Mouse (Mus musculus): ENCODE data around the gene Zfyve16.

Gene Zfyve16

DNA sequence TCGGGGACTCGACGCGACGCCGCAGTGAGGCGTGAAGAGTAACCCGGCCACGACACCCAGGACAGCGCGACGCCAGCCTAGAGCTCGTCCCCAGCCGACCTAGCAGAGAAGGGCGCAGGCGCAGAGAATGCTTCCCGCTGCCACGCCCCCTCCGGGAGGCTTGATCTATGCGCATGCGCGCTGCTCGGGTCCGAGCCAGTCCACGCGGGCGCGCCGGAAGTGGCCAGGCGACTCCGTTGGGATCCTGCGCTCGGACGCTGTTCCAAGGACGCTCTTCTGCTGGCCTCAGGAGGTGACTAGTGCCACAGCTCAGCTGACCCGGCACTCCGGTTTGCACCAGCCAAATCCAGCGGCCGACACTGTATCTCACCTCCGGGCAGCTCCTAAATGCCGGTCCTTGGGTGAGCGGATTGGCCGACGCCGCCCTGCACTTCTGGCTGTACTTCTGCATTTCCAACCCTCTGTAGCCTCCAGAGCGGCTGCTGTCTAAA, at the start of gene Zfyve16:
Zfyve16 (minus strand) TSS at position 148 of the 491 bp plus-strand sequence.
- peak; percentile 92 to 94 for DNase-seq (ENCODE audit: low spot score in 2 of 2)

- DNase-seq (ENCODE audit: low spot score in 2 of 2) = no peak
Measured at GRCm38 (mm10) chr13:92578210-92578609, 47.5 kb upstream of the Zfyve16 start.

- DNase-seq (ENCODE audit: low spot score in 2 of 2) = no peak
Measured at GRCm38 (mm10) chr13:92576688-92577087, 46.0 kb upstream of the Zfyve16 start.

- no peak for DNase-seq (ENCODE audit: low spot score in 2 of 2)
Measured at GRCm38 (mm10) chr13:92576072-92576471, 45.4 kb upstream of the Zfyve16 start, which contains the start of gene Spz1. Gene Spz1 (minus strand): TSS chr13:92576172.

DNA sequence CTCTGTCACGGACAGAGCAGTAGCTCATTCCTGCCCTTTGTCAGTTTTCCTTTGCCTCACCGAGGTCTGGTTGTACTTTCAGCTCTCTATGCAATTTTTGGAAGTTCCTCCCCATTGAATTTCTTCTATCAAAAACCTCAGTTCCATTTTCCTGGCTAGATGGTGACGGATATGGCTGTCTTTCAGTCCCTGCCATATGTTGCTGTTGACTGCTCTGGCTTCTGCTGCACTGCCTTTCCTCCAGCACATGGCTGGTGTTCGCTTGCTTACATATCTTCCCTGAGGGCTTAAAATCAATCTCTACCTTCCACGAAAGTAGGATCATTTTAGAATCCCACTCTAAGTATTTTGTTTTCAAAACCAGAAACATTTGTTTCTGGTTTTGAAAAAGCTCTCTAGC, 28.8 kb upstream of the Zfyve16 start:
- DNase-seq (ENCODE audit: low spot score in 2 of 2) = no peak

GRCm38 (mm10) chr13:92557229-92557628, 26.6 kb upstream of the Zfyve16 start:
- DNase-seq (ENCODE audit: low spot score in 2 of 2) = no peak

DNA sequence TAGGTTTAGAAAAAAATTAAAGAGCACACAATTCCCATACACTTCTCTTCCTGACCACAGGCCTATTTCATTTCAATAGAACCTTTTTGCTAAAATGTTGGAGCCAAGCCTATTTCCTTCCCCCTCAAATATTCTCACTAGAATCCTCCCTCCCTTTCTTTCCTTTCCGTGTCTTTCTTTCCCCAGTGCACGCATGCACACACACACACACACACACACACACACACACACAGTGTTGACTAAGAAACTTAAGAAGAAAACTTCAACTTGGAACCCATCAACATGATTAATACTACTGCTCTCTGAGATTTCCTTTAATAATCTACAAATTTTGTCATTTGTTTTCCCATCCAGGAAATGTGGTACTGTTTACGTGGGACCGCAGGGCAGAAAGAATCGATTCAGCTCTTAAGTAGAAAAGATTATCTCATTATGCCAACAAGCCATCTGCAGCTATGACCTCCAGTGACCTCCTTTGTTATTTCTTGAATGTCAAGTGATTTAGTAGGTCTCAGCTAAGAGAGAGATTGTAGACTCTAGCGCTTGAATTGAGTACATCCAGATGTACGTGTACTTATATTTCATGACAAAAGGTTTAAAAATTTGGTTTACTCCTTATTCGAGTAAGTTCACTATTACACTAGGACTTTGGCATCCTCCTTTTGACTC, 25.9 kb upstream of the Zfyve16 start:
- no peak for DNase-seq (ENCODE audit: low spot score in 2 of 2)

- DNase-seq (ENCODE audit: low spot score in 2 of 2) = no peak
Measured at GRCm38 (mm10) chr13:92547093-92547492, 16.4 kb upstream of the Zfyve16 start.

GRCm38 (mm10) chr13:92540997-92541396, 10.3 kb upstream of the Zfyve16 start:
- no peak for DNase-seq (ENCODE audit: low spot score in 2 of 2)

DNA sequence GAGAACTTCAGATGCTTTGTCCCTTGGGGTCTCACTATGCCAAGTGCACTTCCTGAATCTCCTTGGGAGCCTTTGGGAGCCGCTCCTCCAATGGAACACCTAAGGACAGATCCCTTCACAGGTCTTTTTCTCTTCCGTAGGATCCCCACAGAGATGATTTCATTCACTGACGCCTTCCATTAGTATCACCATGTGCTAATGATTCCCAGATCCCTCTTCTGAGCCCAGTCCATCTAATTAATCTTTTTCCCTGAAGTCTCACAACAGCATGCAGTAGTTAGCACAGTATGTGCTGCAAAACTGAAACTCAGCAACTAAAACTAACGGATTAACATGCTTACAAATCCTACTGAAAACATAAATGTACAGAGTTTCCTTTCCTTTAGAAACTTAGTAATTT, 8.5 kb upstream of the Zfyve16 start:
- no peak for DNase-seq (ENCODE audit: low spot score in 2 of 2)

- DNase-seq (ENCODE audit: low spot score in 2 of 2) = no peak
Measured at GRCm38 (mm10) chr13:92533801-92534200, 3.1 kb upstream of the Zfyve16 start.

GRCm38 (mm10) chr13:92532216-92532615, 1.5 kb upstream of the Zfyve16 start:
- DNase-seq (ENCODE audit: low spot score in 2 of 2) = no peak

- no peak for DNase-seq (ENCODE audit: low spot score in 2 of 2)
Measured at GRCm38 (mm10) chr13:92531237-92531636, 569 bp upstream of the Zfyve16 start.

DNA sequence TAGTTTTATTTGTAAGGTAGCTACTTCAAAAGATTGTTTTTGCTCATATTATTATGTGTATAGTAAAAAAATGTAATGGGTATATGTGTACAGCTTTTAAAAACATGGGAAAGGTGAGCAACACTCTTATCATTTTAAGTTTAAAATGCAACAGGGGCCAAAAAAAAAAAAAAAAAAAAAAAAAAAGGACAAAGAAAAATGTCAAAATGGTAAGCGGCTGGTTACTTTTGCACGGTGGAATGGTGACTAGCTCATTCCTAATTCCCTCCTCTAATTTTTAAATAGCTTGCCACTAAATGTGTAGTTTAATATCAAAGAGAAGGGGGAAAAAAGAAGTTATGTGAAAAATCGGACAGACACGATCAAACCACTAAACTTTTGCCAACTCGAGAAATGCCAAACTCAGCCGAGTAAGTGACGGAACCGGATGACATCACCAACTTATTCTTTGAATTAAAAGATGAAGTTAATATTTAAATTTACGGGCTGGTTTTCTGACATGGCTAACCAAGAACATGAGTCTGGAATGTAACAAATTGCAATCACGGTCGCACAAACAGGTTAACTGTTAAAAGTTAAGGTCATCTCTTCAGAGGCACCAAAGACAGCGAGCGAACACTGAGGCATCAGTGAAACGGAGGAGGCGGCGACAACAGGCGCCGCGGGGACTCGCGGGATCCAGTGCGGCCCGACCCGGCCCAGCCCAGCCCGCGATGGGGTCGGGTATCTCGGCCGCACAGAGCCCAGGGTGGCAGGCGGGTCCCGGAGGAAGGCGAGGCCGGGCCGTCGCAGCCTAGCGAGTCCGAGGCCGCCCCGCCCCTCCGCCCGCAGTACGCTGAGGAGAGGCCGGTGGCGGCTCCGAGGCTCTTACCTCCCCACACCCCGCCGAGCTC, 594 bp downstream of the Zfyve16 start:
- no peak for DNase-seq (ENCODE audit: low spot score in 2 of 2)

DNA sequence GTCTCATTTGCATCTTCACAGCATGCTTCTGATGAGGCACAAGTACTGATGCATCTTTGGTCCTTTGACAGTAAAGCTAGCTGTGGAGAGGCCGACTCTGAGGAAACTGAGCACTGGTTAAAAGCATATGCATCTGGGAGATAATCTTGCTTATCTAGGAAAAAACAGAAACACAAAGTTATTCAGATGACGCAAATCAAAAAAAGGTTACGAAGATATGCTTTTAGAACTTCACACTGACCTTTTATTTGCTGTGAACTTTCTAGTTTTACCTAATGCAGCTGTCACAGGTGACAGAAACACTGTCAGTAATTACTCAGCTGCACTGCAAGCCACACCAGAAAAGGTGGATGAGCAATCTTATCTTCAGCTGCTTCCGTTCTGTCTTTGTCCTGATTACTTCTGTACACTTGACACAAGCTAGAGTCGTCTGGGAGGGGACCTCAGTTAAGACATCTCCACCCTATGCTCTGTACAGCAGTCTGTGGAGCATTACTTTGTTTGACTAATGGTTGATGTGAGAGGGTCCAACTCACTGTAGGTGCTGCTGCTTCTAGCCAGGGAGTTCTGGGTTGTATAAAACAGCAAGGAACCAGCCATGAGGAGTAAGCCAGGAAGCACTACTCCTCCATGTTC, 7.4 kb downstream of the Zfyve16 start:
- DNase-seq (ENCODE audit: low spot score in 2 of 2) = no peak

DNA sequence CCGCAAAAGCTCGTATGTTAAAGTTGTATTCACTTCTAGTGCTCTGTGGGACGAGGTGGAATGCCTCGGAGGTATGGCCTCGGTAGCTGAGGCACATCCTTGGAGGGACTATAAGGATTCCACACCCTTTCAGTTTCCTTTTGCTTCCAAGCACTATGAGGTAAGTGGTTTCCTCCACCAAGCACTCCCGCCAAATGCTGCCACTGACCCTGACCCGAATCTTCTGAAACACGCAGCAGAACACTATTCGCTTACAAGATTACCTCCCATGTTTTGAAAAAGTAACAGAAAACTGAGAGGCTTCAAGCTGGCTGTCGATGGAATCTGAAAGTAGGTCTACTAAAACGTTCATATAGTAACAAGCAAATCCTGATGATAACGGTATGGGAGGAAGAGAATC, 25.8 kb downstream of the Zfyve16 start:
- DNase-seq (ENCODE audit: low spot score in 2 of 2) = no peak

DNA sequence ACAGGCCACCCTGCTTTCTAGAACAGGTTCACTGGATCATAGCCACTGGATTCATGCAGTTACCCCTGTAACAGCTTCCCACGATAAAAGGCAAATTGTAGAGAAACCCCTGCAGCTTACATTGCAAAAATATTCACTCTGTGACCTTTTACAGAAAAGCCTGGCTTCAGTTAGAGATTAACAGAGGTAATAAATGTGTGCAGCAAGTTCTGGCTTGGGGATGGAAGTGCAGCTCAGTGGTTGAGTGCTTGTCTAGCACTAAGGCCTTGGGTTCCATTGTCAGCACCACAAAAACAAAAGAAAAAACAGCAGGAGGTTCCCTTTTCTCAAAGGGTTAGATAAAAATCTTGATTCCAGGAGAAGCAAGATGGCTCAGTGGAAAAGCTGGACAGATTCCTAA, 38.7 kb downstream of the Zfyve16 start:
- no peak for DNase-seq (ENCODE audit: low spot score in 2 of 2)

DNA sequence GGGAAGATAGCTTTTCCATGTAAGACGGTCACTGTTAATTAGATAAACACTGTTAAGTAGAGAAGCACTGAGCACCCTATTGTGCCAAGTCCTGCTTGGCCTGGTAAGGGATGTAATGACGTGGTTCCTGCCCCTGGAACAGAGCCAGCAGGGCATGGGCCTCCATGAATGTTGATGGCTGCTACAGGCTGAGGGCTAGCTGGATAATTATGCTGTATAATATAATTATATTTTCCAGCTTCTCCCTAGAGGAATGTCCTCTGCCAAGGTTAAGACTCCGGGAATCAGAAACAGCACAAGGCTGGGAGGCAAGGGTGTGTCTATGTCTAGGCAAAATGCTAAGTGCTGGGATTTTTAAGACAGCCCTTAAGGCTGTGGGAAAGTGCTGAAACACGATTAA, 39.9 kb downstream of the Zfyve16 start:
- no peak for DNase-seq (ENCODE audit: low spot score in 2 of 2)

- peak; percentile 87 to 91 for DNase-seq (ENCODE audit: low spot score in 2 of 2)
Measured at GRCm38 (mm10) chr13:92483852-92484463, 46.7 kb downstream of the Zfyve16 start, which contains the start of gene Fam151b. Gene Fam151b (minus strand): TSS chr13:92484015.

DNA sequence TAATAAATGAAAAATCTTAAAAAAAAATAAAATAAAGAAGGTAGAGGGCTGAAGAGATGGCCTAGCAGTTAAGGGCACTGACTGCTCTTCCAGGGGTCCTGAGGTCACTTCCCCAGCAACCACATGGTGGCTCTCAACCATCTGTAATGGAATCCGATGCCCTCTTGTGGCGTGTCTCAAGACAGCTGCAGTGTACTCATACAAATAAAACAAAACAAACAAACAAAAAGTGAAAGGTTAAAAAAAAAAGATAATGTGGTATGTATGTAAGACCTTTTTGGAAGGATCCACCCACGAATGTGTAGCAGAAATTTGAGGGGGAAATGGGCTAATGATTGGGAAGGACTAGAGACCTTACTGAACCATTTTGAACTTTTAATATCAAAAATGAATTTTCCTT, 47.3 kb downstream of the Zfyve16 start:
- DNase-seq (ENCODE audit: low spot score in 2 of 2) = peak; percentile 26 to 32

DNA sequence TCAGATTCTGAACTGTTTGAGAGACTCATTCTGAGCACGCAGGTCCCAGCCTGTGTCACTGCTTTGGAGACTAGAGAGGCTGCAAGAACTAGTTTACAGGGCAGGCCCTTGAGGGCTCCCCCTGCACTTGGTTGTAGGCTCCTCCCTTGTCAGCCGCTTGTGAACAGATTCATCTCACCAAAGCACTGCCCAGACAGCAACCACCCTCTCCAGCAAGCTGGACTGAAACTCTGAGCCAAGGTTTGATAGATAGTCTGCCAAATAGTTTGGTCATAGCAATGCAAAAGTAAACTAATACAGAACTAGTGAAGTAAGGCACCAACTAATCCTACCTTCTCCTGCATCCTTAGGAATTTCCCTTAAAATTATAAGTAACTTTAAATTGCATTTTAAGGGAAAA, 60.5 kb downstream of the Zfyve16 start:
- no peak for DNase-seq (ENCODE audit: low spot score in 2 of 2)

GRCm38 (mm10) chr13:92469381-92469780, 61.3 kb downstream of the Zfyve16 start:
- DNase-seq (ENCODE audit: low spot score in 2 of 2) = no peak

All from right cerebral cortex, postnatal 36 days (tissue).